Mouse (Mus musculus) liver, postnatal 0 days (tissue): Measurements from ENCODE around the gene Dach1.

Experiments used
- CTCF ChIP-seq: sonication (generic); IDR thresholded peaks from 2 replicates; pipeline ENCODE4 v1.5.1; 2016; ENCODE audit warnings: antibody characterized with exemption, low read depth
- EP300 ChIP-seq: IDR thresholded peaks from 2 replicates; pipeline ENCODE4 v1.6.1; 2016; ENCODE audit warnings: antibody characterized with exemption, low read depth, mild to moderate bottlenecking

GRCm38 (mm10) chr14:98173831-98174230 is 4.3 kb upstream of the Dach1 start:
- TF ChIP-seq CTCF (no peak), EP300 (no peak)
